In the genomic region with DNA sequence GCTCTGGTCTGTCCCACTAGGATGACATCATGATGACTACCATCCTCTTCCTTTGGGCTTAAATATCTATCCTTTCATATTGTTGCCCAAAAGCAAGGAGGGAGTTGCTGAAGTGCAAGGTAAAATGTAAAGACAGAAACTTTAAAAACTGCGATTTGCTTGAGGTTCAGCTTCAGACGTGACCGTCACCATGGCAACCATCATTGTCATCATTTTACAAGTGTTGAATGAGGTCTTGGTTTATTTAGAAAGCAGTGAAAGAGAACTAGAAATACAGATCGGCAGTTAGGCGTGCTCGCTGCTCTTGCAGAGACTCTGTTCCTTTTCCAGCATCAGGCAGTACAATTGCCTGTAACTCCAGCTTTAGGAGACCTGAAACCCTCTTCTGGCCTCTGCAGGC, we compare ENCODE assay signal across 9 mouse cellular contexts.
"Had no signal": no experiment of that assay in that cellular context is flagged by ENCODE, and none has a peak within 500 bp of the region (broad histone marks: within the 10 kb centered on the region; RNA-seq: fewer than 3 reads in every experiment).

No protein-coding gene starts in this region.

- DNase-seq: kidney, postnatal 10 days; kidney, postnatal 4 days; lung, embryonic 14.5 days; lung, postnatal 10 days; lung, postnatal 4 days; right cerebral cortex, adult 18-20 months; right cerebral cortex, postnatal 25 days; thymus, postnatal 36 days had no signal

- ATAC-seq: liver, embryonic 12.5 days had no signal
